Mouse (Mus musculus): ENCODE results near the gene Adam8.

- no peak for TF ChIP-seq CTCF (IDR thresholded peaks at IDR 0.05; ENCODE audit: borderline replicate concordance, insufficient read depth, low read length)
- 0 out of 2 replicates have a peak, but pooled peaks have one; percentile 50 for TF ChIP-seq POLR2A (IDR thresholded peaks at IDR 0.05; ENCODE audit: low read depth, low read length)
Measured at GRCm38 (mm10) chr7:139978278-139978892, 14.0 kb downstream of the Adam8 start, which contains the start of gene 6430531B16Rik.
